Mouse (Mus musculus) liver, postnatal 0 days (tissue): ENCODE results near the gene Scml4. TPM values are rescaled to one million over a fixed set of nuclear protein-coding genes. Genes with fewer than 3 reads are reported as not detected.

Experiments used
- ATAC-seq: fragments of 200-750 bp; cut with Nextera tagmentation; 2 replicates; pipeline ENCODE4 v1.8.0; 2017; ENCODE audit warnings: mild to moderate bottlenecking, moderate library complexity
- DNase-seq: peaks from one replicate; pipeline ENCODE4 v3.0.0-alpha.2; 2016
- H3K27ac ChIP-seq: fragments of 300-500 bp; sonication (generic); 2 replicates; pipeline ENCODE4 v1.5.1; 2014; ENCODE audit warnings: antibody characterized with exemption, moderate library complexity, mild to moderate bottlenecking, low read depth
- H3K27me3 ChIP-seq: fragments of 300-500 bp; sonication (generic); 2 replicates; pipeline ENCODE4 v1.6.1; 2014; ENCODE audit warnings: low read length, control low read depth, mixed read lengths; ENCODE audit not compliant: insufficient read depth
- H3K36me3 ChIP-seq: fragments of 300-500 bp; sonication (generic); replicated peaks from 2 replicates; pipeline ENCODE4 v1.6.1; 2014; ENCODE audit warnings: mild to moderate bottlenecking, control low read depth, low read length, moderate library complexity, mixed read lengths; ENCODE audit not compliant: insufficient read depth
- H3K4me1 ChIP-seq: fragments of 300-500 bp; sonication (generic); 2 replicates; pipeline ENCODE4 v1.6.1; 2014; ENCODE audit warnings: antibody characterized with exemption, mild to moderate bottlenecking, control low read depth; ENCODE audit not compliant: insufficient read depth
- H3K4me2 ChIP-seq: fragments of 300-500 bp; sonication (generic); 2 replicates; pipeline ENCODE4 v1.6.1; 2014; ENCODE audit warnings: low read depth, mild to moderate bottlenecking, low read length, moderate library complexity, mixed read lengths
- H3K4me3 ChIP-seq: fragments of 300-500 bp; sonication (generic); 2 replicates; pipeline ENCODE4 v1.5.1; 2014; ENCODE audit warnings: low read depth, low read length
- H3K9ac ChIP-seq: fragments of 300-500 bp; sonication (generic); replicated peaks from 2 replicates; pipeline ENCODE4 v1.6.1; 2014; ENCODE audit warnings: mild to moderate bottlenecking, moderate library complexity
- H3K9me3 ChIP-seq: fragments of 300-500 bp; sonication (generic); 2 replicates; pipeline ENCODE4 v1.6.1; 2016; ENCODE audit warnings: mild to moderate bottlenecking, control low read depth, low read length, mixed read lengths
- CTCF ChIP-seq: sonication (generic); IDR thresholded peaks from 2 replicates; pipeline ENCODE4 v1.5.1; 2016; ENCODE audit warnings: antibody characterized with exemption, low read depth
- EP300 ChIP-seq: IDR thresholded peaks from 2 replicates; pipeline ENCODE4 v1.6.1; 2016; ENCODE audit warnings: antibody characterized with exemption, low read depth, mild to moderate bottlenecking
- WGBS: fragments of 180-500 bp; shearing (Covaris S2); extraction: QIAGEN DNeasy Blood & Tissue Kit; methylation state at CpG from one replicate; pipeline ENCODE4 v1.1.7; 2014; ENCODE audit not compliant: insufficient replicate concordance; 5-methylcytosine and 5-hydroxymethylcytosine counted together
- polyA plus RNA-seq: library from polyadenylated mRNA; unstranded; fragments of >200 nt; fragmentation: Nextera tagmentation; extraction: Ambion mirVana; gene quantifications from 2 replicates; pipeline ENCODE4 v1.2.1, GENCODE M21; 2015

The Scml4 gene
- polyA plus RNA-seq, 1 experiment from 2014 or later = 0.43 TPM

DNA sequence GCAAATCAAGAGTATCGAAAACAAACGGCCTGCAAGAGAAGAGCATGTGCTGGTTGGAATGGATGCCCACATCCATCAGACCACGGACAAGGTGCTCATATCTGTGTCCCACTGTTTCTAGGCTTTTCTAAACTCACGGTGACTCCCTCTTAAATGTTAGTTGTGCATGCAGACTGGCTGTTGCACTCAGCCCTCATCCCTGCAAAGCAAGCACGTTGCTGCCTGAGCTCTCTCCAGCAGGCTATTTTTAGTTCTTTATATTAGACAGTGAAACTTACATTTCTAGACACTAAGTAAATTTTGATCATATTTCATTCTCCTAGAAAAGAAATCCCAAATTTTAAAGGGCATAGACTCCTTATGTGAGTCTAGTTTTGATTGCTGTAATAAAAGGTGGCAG lies 57.2 kb downstream of the Scml4 start:
- no peak overlapping the region for H3K4me3 ChIP-seq
- H3K36me3 ChIP-seq = no peaks in the 10 kb centered on the region
- no peak overlapping the region for H3K9ac ChIP-seq
- H3K27ac ChIP-seq = no peak overlapping the region
- H3K27me3 ChIP-seq = no peaks in the 10 kb centered on the region
- TF ChIP-seq EP300 (no peak), CTCF (no peak)
- peaks cover 2% of the 10 kb centered on the region; the same call in 1 of the 2 replicates for H3K9me3 ChIP-seq
- ATAC-seq (no peak), DNase-seq (peak; percentile 1)
- no peak overlapping the region for H3K4me2 ChIP-seq
- 73% methylated on average over 5 of the region's 5 CpGs for WGBS
- no peaks in the 10 kb centered on the region for H3K4me1 ChIP-seq

DNA sequence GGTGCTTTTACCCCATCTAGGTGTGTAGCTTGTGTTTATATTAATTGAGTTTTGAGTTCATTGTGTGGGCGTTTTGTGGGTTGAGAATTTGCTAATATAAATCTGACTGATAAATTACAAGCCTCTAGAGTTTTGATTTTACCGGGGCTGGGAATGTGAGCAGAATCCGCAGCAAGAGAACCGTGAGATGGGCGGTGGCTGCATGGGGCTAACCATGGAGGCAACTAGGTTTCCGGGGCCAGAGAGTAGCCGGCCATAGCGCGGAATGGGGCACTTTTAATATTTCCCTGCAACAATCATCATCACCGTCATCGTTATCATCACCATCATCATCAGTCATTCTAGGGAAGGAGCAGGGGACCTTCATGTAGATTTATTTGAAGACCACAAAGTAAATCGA lies 59.6 kb downstream of the Scml4 start:
- ATAC-seq (no peak), DNase-seq (no peak)
- Histone ChIP-seq H3K4me3 (no peak overlapping the region), H3K9ac (no peak overlapping the region), H3K36me3 (no peaks in the 10 kb centered on the region), H3K27me3 (no peaks in the 10 kb centered on the region), H3K4me1 (no peaks in the 10 kb centered on the region), H3K4me2 (no peak overlapping the region), H3K9me3 (peaks cover 5% of the 10 kb centered on the region; the same call in 1 of the 2 replicates), H3K27ac (no peak overlapping the region)
- 84% methylated on average over 12 of the region's 12 CpGs for WGBS
- no peak for TF ChIP-seq EP300
- TF ChIP-seq CTCF = no peak

DNA sequence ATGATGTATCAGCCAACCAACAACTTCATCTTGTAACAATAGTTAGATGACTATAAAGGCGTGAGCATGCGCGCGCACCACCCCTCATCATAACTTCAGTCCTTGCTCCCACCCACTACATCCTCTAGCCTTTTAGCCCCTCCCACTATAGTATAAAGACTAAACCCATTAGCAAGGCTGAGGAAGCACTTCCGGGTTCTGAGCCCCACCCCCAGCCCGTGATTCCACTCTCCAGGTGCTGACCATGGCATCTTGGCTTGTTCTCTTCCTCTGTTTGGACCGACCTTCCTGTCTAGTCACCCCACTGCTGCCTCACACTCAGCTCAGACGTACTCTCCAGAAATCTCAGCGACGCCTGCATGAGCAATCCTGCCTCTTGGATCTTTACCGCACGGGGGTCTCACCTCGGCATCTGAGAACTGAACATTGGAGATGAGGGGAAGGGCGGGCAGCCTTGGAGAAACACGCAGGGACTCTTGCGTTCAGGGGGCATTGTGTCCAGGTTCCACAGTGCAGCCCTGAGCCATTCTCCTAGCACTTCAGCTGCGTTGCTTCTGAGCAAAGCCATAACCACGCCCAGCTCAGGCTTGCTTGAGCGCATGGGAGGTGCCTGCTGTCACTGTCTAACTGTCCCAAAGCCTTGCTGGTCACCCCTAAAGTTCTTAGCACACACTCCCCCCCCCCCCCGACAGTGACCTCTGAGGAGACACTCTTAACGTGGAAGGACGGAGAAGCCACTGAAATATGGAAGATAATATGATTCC lies 65.1 kb downstream of the Scml4 start:
- Histone ChIP-seq H3K4me1 (no peaks in the 10 kb centered on the region), H3K4me2 (no peak overlapping the region), H3K27me3 (no peaks in the 10 kb centered on the region), H3K36me3 (no peaks in the 10 kb centered on the region), H3K9ac (no peak overlapping the region), H3K9me3 (peaks cover 5% of the 10 kb centered on the region; the same call in 1 of the 2 replicates), H3K27ac (no peak overlapping the region), H3K4me3 (no peak overlapping the region)
- 70% methylated on average over 22 of the region's 22 CpGs for WGBS
- DNase-seq (peak; percentile 10), ATAC-seq (no peak)
- TF ChIP-seq CTCF (no peak), EP300 (no peak)

DNA sequence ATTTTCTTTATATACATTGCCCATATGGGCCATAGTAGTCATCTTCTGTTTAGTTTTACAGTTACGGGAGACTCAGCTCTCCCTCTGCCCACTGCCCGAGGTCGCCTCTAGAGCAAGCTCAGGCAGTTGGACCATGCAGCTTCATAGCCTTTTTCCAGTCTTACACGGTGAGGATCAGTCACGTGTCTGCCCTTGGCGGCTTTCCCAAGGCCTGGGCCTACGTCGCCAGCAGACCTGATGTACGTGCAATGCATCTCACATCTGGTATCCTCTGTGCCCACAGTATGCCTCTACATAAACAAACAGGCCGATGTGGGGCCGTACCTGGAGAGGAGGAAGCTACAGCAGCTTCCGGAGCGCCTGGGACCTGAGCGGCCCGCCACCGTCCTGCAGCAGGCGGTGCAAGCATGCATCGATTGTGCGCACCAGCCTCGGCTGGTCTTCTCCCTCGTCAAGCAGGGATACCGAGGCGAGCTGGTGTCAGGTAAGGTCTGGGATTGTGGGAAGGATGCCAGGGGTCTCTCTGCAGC lies 70.0 kb downstream of the Scml4 start:
- no peak overlapping the region for H3K4me3 ChIP-seq
- no peak overlapping the region for H3K27ac ChIP-seq
- H3K9ac ChIP-seq = no peak overlapping the region
- ATAC-seq = 0 out of 2 replicates have a peak, but pooled peaks have one; percentile 19
- DNase-seq = peak; percentile 10
- TF ChIP-seq EP300 (no peak), CTCF (no peak)
- 80% methylated on average over 23 of the region's 23 CpGs for WGBS
- no peaks in the 10 kb centered on the region for H3K9me3 ChIP-seq
- no peaks in the 10 kb centered on the region for H3K4me1 ChIP-seq
- no peak overlapping the region for H3K4me2 ChIP-seq
- H3K36me3 ChIP-seq = no peaks in the 10 kb centered on the region
- no peaks in the 10 kb centered on the region for H3K27me3 ChIP-seq

DNA sequence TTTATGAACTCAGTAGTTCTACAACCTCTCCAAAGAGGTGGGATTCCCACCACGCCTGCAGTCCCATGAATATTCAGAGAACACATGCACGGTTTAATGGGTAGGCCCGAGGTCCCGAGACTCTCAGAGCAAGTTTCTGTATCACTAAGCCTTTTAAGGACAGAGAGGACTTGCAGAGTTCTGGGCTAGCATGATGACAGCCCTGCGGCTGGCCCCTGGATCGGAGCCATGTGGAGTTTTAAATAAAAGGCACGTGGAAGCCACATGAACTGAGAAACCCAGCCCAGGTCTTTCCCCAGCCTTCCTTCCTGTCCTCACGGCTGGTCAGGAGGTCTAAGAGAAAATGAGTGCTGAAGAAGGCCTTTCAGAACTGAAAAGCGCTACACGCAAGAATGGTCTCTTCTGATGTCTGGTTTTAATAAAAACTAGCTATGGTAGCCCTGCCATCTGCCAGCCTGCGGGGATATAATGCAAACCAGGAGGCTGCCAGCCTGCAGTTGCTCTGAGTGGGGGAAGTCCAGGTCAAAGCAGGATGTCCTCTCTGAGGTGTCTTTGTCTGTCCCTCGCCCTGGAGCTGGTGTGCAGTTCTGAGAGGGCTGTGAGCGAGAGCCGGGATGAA lies 72.8 kb downstream of the Scml4 start:
- no peak overlapping the region for H3K9ac ChIP-seq
- H3K27ac ChIP-seq = no peak overlapping the region
- no peaks in the 10 kb centered on the region for H3K27me3 ChIP-seq
- no peaks in the 10 kb centered on the region for H3K4me1 ChIP-seq
- DNase-seq (no peak), ATAC-seq (no peak)
- no peaks in the 10 kb centered on the region for H3K9me3 ChIP-seq
- H3K4me2 ChIP-seq = no peak overlapping the region
- H3K36me3 ChIP-seq = no peaks in the 10 kb centered on the region
- no peak for TF ChIP-seq EP300
- TF ChIP-seq CTCF = no peak
- 69% methylated on average over 14 of the region's 14 CpGs for WGBS
- H3K4me3 ChIP-seq = no peak overlapping the region

DNA sequence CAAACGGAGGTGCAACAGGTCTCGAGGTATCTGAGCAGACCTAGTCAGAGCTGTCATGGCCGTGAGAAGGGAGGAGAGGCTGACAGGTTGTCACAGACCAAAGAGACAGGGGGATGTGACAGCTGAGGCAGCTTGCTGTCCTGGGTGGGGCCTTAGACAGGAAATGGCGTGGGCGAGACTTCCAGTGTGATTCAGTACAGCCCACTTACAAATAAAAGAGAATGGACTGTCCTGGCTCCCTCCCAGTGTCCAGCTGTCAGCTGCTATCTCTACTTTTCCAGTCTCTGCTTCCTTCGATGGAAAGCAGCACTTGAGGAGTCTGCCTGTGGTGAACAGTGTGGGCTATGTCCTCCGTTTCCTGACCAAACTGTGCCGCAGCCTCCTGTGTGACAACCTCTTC lies 74.5 kb downstream of the Scml4 start:
- DNase-seq (no peak), ATAC-seq (no peak)
- H3K9me3 ChIP-seq = no peaks in the 10 kb centered on the region
- no peaks in the 10 kb centered on the region for H3K27me3 ChIP-seq
- H3K36me3 ChIP-seq = no peaks in the 10 kb centered on the region
- no peak overlapping the region for H3K4me3 ChIP-seq
- no peaks in the 10 kb centered on the region for H3K4me1 ChIP-seq
- no peak overlapping the region for H3K4me2 ChIP-seq
- TF ChIP-seq CTCF = no peak
- no peak overlapping the region for H3K27ac ChIP-seq
- no peak overlapping the region for H3K9ac ChIP-seq
- WGBS = 42% methylated on average over 8 of the region's 8 CpGs
